Mouse (Mus musculus): ENCODE results near the gene Tbc1d1.

- no peak for TF ChIP-seq POLR2A (IDR thresholded peaks at IDR 0.05; ENCODE audit: insufficient read length, low read depth)
- no peak for TF ChIP-seq TCF12 (IDR thresholded peaks at IDR 0.05; ENCODE audit: insufficient read depth, poor library complexity, severe bottlenecking)
- no peak for TF ChIP-seq POLR2AphosphoS2 (IDR thresholded peaks at IDR 0.05; ENCODE audit: insufficient read length, low read depth)
- TF ChIP-seq REST (IDR thresholded peaks at IDR 0.05; ENCODE audit: insufficient read depth, insufficient read length) = no peak
- no peak for TF ChIP-seq MYOG (IDR thresholded peaks at IDR 0.05; ENCODE audit: control insufficient read depth in 1 of 3, insufficient read depth in 1 of 3, insufficient read length in 2 of 3, low read depth in 2 of 3)
- no peak for TF ChIP-seq MAX (IDR thresholded peaks at IDR 0.05; ENCODE audit: low read depth)
- TF ChIP-seq E2F4 (IDR thresholded peaks at IDR 0.05; ENCODE audit: insufficient read depth) = no peak
- no peak for TF ChIP-seq MYOD1 (IDR thresholded peaks at IDR 0.05; ENCODE audit: control insufficient read depth in 1 of 3, insufficient read length in 2 of 3, low read depth in 2 of 3)
- TF ChIP-seq USF1 (IDR thresholded peaks at IDR 0.05; ENCODE audit: low read depth) = no peak
Observed at GRCm38 (mm10) chr5:64230507-64231041, 74.5 kb downstream of the Tbc1d1 start.

Data from myocyte (in vitro differentiated cells).